In genomic region chr10:48149875-48150274, GRCm38 (mm10) we compare ENCODE assay signal across 34 mouse cellular contexts.
"Had no signal": no experiment of that assay in that cellular context is flagged by ENCODE, and none has a peak within 500 bp of the region (broad histone marks: within the 10 kb centered on the region; RNA-seq: fewer than 3 reads in every experiment).

No protein-coding gene starts in this region.

- H3K4me2 ChIP-seq: heart, embryonic 11.5 days; heart, embryonic 12.5 days; heart, embryonic 13.5 days; heart, embryonic 15.5 days; hindbrain, embryonic 12.5 days; hindbrain, embryonic 13.5 days; hindbrain, embryonic 14.5 days; hindbrain, embryonic 15.5 days; intestine, embryonic 15.5 days; kidney, embryonic 15.5 days had no signal

- H3K9me3 ChIP-seq: heart, embryonic 12.5 days; heart, embryonic 13.5 days; heart, embryonic 15.5 days; hindbrain, embryonic 10.5 days; hindbrain, embryonic 12.5 days; hindbrain, embryonic 13.5 days; hindbrain, embryonic 15.5 days; intestine, embryonic 15.5 days; kidney, embryonic 15.5 days had no signal

- H3K36me3 ChIP-seq: heart, embryonic 12.5 days; heart, embryonic 13.5 days; heart, embryonic 15.5 days; hindbrain, embryonic 10.5 days; hindbrain, embryonic 12.5 days; hindbrain, embryonic 13.5 days; hindbrain, embryonic 15.5 days; intestine, embryonic 15.5 days; kidney, embryonic 15.5 days had no signal

- H3K27ac ChIP-seq: heart, embryonic 13.5 days; heart, embryonic 15.5 days; hindbrain, embryonic 10.5 days; hindbrain, embryonic 12.5 days; hindbrain, embryonic 13.5 days; hindbrain, embryonic 14.5 days; hindbrain, embryonic 15.5 days; hindbrain, postnatal 0 days; intestine, embryonic 15.5 days; kidney, embryonic 15.5 days; kidney, postnatal 0 days; layer of hippocampus, adult 2 months; left cerebral cortex, adult 2 months had no signal

- H3K9ac ChIP-seq: heart, embryonic 12.5 days; heart, embryonic 13.5 days; heart, embryonic 15.5 days; hindbrain, embryonic 12.5 days; hindbrain, embryonic 13.5 days; hindbrain, embryonic 14.5 days; hindbrain, embryonic 15.5 days; intestine, embryonic 15.5 days; kidney, embryonic 15.5 days had no signal

- H3K27me3 ChIP-seq: heart, embryonic 12.5 days; heart, embryonic 13.5 days; heart, embryonic 15.5 days; hindbrain, embryonic 12.5 days; hindbrain, embryonic 13.5 days; hindbrain, embryonic 15.5 days; intestine, embryonic 15.5 days; kidney, embryonic 15.5 days had no signal

- H3K4me1 ChIP-seq: heart, embryonic 12.5 days; heart, embryonic 13.5 days; heart, embryonic 15.5 days; hindbrain, embryonic 10.5 days; hindbrain, embryonic 12.5 days; hindbrain, embryonic 13.5 days; hindbrain, embryonic 15.5 days; intestine, embryonic 15.5 days; kidney, embryonic 15.5 days had no signal

- H3K4me3 ChIP-seq: heart, embryonic 12.5 days; heart, embryonic 13.5 days; heart, embryonic 15.5 days; hindbrain, embryonic 10.5 days; hindbrain, embryonic 12.5 days; hindbrain, embryonic 13.5 days; hindbrain, embryonic 15.5 days; intestine, embryonic 15.5 days; kidney, embryonic 15.5 days; layer of hippocampus, adult 2 months; left cerebral cortex, adult 2 months had no signal

- ATAC-seq: hindbrain, embryonic 16.5 days; hindbrain, postnatal 0 days; inflammation-experienced regulatory T-cells, adult 6 months; intestine, embryonic 15.5 days; intestine, embryonic 16.5 days; intestine, postnatal 0 days had no signal

- DNase-seq: heart, postnatal 10 days; heart, postnatal 14 days; heart, postnatal 36 days; heart, postnatal 4 days; kidney, adult 11 months; kidney, adult 18-20 months; kidney, adult 2 months; kidney, adult 8-10 months; kidney, postnatal 10 days; kidney, postnatal 14 days; kidney, postnatal 25 days; kidney, postnatal 36 days; kidney, postnatal 4 days; layer of hippocampus, adult 9-11 months; layer of hippocampus, postnatal 36 days had no signal
